Mouse (Mus musculus): ENCODE data around the gene Mcemp1. TPM values are rescaled to one million over a fixed set of nuclear protein-coding genes. Genes with fewer than 3 reads are reported as not detected.

Mcemp1 gene
- polyA plus RNA-seq (2012), result 0.38 and 1.2 TPM in 2 replicates

DNA sequence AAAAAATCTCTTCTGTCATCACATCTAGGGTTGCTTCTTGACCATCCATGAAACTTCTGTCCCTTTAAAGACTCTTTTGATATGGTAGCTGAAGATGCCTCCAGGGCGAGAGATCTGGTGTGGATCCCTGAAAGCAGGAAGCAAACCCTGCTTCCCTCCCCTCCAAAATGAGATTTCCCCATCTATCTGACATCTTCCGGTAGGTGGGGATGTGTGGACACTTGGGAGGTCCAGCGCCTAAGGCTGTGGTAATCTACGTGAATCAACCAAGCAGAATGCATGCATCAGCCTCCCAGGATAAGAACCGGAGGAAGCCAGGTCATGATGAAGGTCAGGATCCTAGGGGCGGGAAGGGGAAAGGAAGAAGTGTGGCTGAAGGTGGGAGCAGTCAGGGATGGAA lies at the start of gene Mcemp1:
Gene Mcemp1, plus strand, starts transcription at position 248 of the 400 bp plus-strand sequence.

GRCm38 (mm10) chr8:3621199-3621970 lies 44.2 kb upstream of the Mcemp1 start, which contains the start of the genes Xab2 and Pet100:
TSS of gene Xab2 (minus strand) at chr8:3621316.
TSS of gene Pet100 (plus strand) at chr8:3621548.

GRCm38 (mm10) chr8:3625445-3625844 lies 40.1 kb upstream of the Mcemp1 start, which contains the start of gene Pcp2:
TSS of gene Pcp2 (minus strand) at chr8:3625545.

DNA sequence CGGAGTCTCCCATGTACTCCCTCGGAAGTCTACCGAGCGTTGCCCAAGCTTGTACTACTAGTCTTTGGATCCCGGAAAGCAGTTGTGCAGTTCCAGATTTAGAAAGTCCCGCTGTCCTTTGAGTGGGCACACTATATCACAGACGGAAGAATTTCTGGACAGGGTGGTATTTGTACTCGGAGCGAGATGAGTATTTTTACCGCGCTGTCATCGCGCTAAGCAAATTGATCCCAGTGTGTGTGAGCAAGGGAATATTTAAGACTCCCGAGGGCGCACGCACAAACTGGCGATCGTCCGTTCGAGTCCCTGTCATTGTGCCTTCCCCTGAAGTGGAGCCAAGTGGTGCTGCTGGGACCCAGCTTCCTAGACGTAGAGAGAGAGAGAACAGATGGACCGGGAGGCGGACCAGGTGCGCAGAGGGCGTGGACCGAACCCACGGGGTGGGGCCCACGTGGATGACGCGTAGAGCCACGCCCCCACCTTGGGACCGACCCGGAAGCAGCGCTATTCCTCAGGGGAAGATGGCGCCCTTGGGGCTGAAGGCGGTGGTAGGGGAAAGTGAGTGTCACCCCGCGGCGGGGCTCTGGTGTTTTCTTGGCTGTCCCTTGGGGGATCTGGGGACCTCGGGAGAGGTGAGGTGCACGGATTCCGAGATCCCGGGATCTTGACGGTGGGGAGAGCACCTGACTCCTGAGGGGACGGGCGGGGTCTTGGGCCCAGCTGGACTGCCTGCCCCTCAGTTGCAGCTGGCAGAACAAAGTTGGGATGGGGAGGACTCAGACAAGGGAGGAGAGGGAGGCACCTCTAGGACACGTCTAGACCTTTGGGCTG lies 34.7 kb upstream of the Mcemp1 start, which contains the start of gene Stxbp2:
Gene Stxbp2, plus strand, starts transcription at position 309 of the 831 bp plus-strand sequence.

GRCm38 (mm10) chr8:3655526-3655925 lies 10.0 kb upstream of the Mcemp1 start, which contains the start of gene Retn:
TSS of gene Retn (plus strand) at chr8:3655770.

DNA sequence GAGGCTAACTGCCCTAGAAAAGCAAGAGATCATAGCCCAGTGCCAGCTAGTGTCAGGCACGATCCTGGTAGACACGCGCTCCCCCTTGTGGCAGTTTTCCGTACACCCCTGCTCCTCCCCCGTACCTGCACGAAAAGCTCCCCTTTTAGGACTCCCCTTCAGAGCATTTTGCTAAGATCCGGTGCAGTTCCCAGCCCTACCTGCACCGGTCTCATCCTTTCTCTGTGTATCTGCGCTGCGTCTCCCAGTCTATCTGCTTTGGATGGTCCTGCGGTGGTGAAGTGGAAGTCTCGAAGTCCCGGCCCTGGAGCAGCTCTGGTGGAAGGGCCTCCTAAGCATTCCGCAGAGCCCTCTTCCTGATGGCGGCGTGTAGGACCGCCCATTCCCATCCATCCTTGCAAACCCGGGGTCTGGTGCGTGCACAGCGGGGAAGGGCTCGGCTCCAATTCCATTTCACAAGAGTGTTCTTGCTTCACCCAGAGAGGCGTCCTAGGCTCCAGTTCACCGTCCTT lies 6.5 kb downstream of the Mcemp1 start, which contains the start of gene Fcor:
Gene Fcor, minus strand, starts transcription at position 383 of the 512 bp plus-strand sequence.

DNA sequence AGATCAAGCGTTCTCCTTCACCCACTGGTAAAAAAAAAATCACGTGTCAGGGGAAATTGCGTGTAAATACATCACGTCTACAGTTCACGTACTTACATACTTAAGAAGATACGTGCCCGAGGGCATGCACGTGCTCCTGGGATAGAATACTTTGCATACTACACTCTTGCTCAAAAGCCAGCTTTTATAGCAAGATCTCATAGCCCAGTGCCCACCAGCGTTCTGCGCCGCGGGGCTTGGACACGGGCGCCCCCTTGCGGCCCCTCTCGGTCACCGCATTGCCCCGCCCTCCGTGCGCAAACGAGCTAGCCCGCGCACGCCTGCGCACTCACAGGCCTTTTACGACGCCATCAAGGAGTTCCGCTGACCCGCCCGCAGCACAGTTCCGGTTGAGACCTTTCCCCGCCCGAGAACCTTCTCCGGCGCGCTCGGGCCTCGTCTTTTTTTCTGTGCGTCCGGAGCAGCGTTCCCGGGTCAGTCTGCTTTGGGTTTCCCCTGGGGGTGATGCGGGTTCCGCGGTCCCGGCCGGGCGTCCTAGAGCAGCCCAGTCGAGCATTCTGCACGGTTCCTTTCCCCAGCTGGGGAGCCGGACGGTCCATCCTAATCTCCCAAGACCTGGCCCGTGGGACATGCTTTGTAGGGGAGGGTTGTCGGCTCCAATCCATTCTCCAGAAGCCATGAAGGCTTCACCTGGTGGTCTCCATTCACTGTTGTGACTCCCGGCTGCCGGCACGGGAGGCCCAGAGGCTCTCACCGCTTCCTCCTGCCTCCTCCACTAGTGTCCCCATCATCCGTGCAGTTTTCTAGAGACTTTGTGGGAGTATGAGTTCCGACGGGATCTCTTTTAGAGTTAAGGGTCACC lies 10.8 kb downstream of the Mcemp1 start, which contains the start of gene Trappc5:
Gene Trappc5, plus strand, starts transcription at position 169 of the 862 bp plus-strand sequence.

GRCm38 (mm10) chr8:3694121-3694520 lies 28.6 kb downstream of the Mcemp1 start, which contains the start of gene Fcer2a:
TSS of gene Fcer2a (minus strand) at chr8:3694175.

Other genes starting within 250 kb of the Mcemp1 start
- gene Pex11g, start 198.1 kb upstream of the Mcemp1 start, polyA plus RNA-seq (2012), result 1.5 and 2.5 TPM in 2 replicates
- 0.84 and 2.1 TPM in 2 replicates for gene Tex45, start 194.9 kb upstream of the Mcemp1 start, polyA plus RNA-seq (2012)
- gene Zfp358, start 172.6 kb upstream of the Mcemp1 start, polyA plus RNA-seq (2012), result 29.0 and 32.0 TPM in 2 replicates
- gene Mcoln1, start 165.3 kb upstream of the Mcemp1 start, polyA plus RNA-seq (2012), result 235 and 263 TPM in 2 replicates
- 16.6 and 22.7 TPM in 2 replicates for gene Pnpla6, start 150.4 kb upstream of the Mcemp1 start, polyA plus RNA-seq (2012)
- not detected in 2 replicates for gene C330021F23Rik, start 97.8 kb upstream of the Mcemp1 start, polyA plus RNA-seq (2012)
- gene Camsap3, start 78.5 kb upstream of the Mcemp1 start, polyA plus RNA-seq (2012), result 2.4 and 4.9 TPM in 2 replicates
- 51.6 and 63.7 TPM in 2 replicates for gene Xab2, start 44.4 kb upstream of the Mcemp1 start, polyA plus RNA-seq (2012)
- 29.3 and 51.7 TPM in 2 replicates for gene Pet100, start 44.2 kb upstream of the Mcemp1 start, polyA plus RNA-seq (2012)
- gene Pcp2, start 40.2 kb upstream of the Mcemp1 start, polyA plus RNA-seq (2012), result not detected in 2 replicates
- 427 and 433 TPM in 2 replicates for gene Stxbp2, start 34.8 kb upstream of the Mcemp1 start, polyA plus RNA-seq (2012)
- gene Retn, start 10.0 kb upstream of the Mcemp1 start, polyA plus RNA-seq (2012), result 0.27 TPM in 1 of 2 replicates, not detected in the other
- gene Fcor, start 6.6 kb downstream of the Mcemp1 start, polyA plus RNA-seq (2012), result 4.1 and 4.9 TPM in 2 replicates
- gene Trappc5, start 10.5 kb downstream of the Mcemp1 start, polyA plus RNA-seq (2012), result 34.8 and 35.6 TPM in 2 replicates
- 0.05 and 0.39 TPM in 2 replicates for gene Fcer2a, start 28.4 kb downstream of the Mcemp1 start, polyA plus RNA-seq (2012)
- not detected in 2 replicates for gene Clec4g, start 54.9 kb downstream of the Mcemp1 start, polyA plus RNA-seq (2012)
- gene Cd209a, start 83.2 kb downstream of the Mcemp1 start, polyA plus RNA-seq (2012), result 0.40 TPM in 1 of 2 replicates, not detected in the other
- gene Cd209e, start 188.6 kb downstream of the Mcemp1 start, polyA plus RNA-seq (2012), result not detected in 2 replicates
- not detected in 2 replicates for gene Cd209d, start 212.8 kb downstream of the Mcemp1 start, polyA plus RNA-seq (2012)

Data from megakaryocyte-erythroid progenitor cell, adult 5 weeks (primary cell).